Mouse (Mus musculus): ENCODE data around the gene Krt82.
A peak's percentile ranks its signal among the peaks of the same experiment; 100 is the strongest.

Gene Krt82

GRCm38 (mm10) chr15:101550567-101550966 is at the start of gene Krt82:
Krt82 (minus strand) TSS chr15:101550667.
- no peak for DNase-seq (ENCODE audit: low read depth, low spot score)

GRCm38 (mm10) chr15:101599123-101599522 is 48.7 kb upstream of the Krt82 start:
- DNase-seq (ENCODE audit: low read depth, low spot score) = peak; percentile 74

GRCm38 (mm10) chr15:101588216-101588615 is 37.7 kb upstream of the Krt82 start:
- peak; percentile 60 for DNase-seq (ENCODE audit: low read depth, low spot score)

DNA sequence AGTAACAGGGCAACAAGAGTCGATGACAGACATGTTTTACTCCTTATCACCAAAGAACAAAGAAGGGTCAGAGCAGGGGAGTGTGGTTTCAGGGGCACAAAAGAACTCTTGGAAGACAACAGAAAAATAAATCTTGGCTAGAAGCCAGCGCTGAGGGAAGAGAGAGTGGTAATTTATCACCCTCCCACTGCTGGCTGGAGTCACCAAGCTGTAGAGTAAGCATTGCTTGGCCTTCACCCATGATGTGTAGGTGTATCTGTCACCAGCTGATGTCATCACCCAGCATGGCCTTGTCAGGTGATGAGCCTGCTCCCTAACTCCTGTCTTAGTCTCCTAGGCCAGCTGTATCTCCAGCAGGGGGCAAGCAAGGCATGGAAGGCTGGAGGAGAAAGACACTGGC is 34.0 kb upstream of the Krt82 start:
- DNase-seq (ENCODE audit: low read depth, low spot score) = no peak

DNA sequence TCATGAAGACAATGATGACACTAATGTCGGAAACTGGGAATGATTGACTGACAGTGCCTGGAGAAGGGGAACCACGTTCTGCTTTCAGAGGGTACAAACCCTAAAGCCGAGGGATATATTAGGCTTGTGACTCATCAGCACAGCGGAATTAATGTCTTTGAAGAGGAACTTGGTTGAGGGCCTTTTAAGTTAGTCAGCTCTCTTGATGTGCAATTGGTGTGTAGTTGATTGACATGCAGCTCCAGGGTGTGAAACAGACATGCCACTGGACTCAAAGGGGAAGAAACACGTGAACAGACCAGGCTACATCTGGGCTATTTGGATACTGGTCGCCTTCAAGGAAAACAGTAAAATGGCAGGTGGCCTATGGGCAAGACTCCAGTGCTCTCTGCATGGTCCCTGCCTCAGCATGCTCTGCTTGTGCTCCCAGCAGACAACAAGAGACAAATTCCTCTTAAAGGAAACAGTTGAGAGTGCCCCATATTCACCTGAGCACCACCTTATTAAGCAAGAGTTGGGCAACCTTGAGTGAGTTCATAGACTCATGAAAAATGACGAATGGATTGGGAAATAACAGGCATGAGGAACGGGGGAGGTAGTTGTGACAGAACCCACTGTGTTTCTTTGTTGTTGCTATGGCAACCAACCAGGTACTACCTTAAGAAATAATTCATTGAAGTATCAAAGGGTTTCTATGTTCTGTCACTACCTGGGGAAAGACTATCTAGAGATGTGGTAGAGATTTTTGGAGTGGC is 32.9 kb upstream of the Krt82 start:
- peak; percentile 23 for DNase-seq (ENCODE audit: low read depth, low spot score)

- no peak for DNase-seq (ENCODE audit: low read depth, low spot score)
Observed at GRCm38 (mm10) chr15:101581701-101582100, 31.2 kb upstream of the Krt82 start.

DNA sequence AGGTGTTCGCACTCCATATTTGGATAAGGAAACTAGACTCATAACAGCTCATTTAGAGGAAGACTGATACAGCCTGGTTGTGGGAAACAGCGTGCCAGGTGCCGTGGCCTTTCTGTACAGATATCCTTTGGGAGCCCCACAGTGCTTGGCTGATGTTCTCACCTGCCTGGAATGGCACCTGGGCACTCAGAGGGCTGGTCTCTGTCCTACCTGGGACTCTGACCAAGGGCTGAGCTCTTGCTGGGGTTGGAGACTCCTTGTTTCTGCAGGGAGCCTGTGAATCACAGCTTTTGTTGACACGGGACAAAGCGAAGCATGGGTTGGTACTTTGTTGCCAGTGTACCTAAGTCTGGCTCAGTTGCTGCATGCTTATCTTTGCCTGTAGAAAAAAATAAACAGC is 25.0 kb upstream of the Krt82 start:
- DNase-seq (ENCODE audit: low read depth, low spot score) = no peak

DNA sequence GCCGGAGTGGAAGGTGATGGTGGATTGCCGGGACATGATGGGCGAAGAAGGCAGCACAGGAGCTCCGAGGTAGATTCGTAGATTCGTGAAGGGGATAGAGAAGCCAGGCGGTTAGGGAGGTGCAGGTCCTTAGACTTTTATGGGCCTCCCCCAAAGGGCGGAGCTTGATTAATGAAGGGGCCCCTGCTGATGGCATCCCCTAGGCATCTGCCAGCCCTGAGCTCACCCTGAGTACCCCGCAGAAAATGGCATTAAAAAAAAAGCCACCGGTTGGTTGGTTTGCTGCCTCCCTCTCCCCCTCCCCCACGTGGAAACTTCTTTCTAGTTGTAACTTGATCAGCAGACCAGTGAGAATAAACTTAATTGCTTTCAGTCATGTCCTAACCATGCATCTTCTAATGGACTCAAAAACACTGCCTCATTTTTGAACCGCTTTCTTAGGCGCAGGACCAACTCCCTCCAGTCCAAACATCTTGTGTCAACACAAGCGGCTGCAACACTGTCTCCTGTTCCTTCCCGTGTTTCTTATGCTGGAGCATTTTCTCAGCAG is 23.4 kb upstream of the Krt82 start, which contains the start of gene Krt75:
Krt75 (minus strand) TSS at position 109 of the 550 bp plus-strand sequence.
- DNase-seq (ENCODE audit: low read depth, low spot score) = no peak

DNA sequence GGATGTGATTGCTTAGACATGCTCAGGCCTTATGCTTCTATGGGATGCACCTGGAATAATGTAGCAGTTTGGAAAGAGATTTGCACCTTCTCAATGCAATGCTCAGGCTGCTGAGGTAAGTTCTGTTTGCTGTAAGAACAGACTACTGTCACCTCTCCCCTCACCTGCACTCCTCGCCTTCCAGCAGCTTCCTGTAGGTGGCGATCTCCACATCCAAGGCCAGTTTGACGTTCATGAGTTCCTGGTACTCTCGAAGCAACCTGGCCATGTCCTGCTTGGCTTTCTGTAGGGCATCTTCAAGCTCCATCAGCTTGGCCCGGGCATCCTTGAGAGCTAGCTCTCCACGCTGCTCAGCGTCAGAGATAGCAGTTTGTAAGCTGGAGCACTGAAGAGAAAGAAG is 17.3 kb upstream of the Krt82 start:
- DNase-seq (ENCODE audit: low read depth, low spot score) = peak; percentile 56

- no peak for DNase-seq (ENCODE audit: low read depth, low spot score)
Observed at GRCm38 (mm10) chr15:101562850-101563249, 12.4 kb upstream of the Krt82 start, which contains the start of gene Krt90. Krt90 (minus strand) TSS chr15:101562950.

GRCm38 (mm10) chr15:101558034-101558646 is 7.7 kb upstream of the Krt82 start:
- no peak for DNase-seq (ENCODE audit: low read depth, low spot score)

GRCm38 (mm10) chr15:101553169-101553568 is 2.7 kb upstream of the Krt82 start:
- DNase-seq (ENCODE audit: low read depth, low spot score) = peak; percentile 55

- no peak for DNase-seq (ENCODE audit: low read depth, low spot score)
Observed at GRCm38 (mm10) chr15:101552188-101552587, 1.7 kb upstream of the Krt82 start.

DNA sequence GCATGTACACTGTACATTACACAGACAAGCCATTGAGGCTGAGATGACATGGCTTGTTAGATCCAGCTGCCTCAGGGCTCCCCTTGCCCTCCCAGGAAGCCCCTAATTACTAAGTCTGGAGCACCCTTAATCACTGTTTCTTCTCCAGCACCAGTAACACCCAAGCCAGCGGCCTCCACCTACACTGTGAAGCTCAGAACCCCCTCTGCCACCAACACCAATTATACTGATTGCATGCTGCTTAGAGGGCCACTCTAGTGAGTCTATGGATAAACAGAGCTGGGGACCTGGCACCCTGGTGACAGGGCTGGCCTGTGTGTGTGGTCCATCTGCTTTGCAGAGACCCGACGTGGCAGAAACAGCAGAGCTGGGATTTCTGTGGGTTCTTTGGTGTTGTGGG is 6.0 kb downstream of the Krt82 start:
- DNase-seq (ENCODE audit: low read depth, low spot score) = no peak

DNA sequence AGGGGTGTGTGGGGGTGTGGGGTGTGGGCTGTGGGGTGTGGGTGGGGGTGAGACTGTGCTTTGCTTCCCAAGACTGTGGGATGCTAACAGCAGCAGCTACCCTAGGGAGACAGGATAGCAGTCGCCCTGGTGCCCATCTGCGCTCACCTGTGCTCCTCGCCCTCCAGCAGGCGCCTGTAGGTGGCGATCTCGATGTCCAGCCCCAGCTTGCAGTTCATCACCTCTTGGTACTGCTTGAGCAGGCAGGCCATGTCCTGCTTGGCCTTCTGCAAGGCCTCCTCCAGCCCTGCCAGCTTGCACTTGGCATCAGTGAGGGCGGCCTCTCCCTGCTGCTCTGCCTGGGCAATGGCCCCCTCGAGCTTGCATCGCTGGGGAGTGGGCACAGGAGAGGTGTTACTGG is 7.9 kb downstream of the Krt82 start:
- peak; percentile 33 for DNase-seq (ENCODE audit: low read depth, low spot score)

GRCm38 (mm10) chr15:101538580-101538900 is 11.9 kb downstream of the Krt82 start:
- DNase-seq (ENCODE audit: low read depth, low spot score) = no peak

GRCm38 (mm10) chr15:101537864-101538579 is 12.4 kb downstream of the Krt82 start:
- peak; percentile 25 for DNase-seq (ENCODE audit: low read depth, low spot score)

DNA sequence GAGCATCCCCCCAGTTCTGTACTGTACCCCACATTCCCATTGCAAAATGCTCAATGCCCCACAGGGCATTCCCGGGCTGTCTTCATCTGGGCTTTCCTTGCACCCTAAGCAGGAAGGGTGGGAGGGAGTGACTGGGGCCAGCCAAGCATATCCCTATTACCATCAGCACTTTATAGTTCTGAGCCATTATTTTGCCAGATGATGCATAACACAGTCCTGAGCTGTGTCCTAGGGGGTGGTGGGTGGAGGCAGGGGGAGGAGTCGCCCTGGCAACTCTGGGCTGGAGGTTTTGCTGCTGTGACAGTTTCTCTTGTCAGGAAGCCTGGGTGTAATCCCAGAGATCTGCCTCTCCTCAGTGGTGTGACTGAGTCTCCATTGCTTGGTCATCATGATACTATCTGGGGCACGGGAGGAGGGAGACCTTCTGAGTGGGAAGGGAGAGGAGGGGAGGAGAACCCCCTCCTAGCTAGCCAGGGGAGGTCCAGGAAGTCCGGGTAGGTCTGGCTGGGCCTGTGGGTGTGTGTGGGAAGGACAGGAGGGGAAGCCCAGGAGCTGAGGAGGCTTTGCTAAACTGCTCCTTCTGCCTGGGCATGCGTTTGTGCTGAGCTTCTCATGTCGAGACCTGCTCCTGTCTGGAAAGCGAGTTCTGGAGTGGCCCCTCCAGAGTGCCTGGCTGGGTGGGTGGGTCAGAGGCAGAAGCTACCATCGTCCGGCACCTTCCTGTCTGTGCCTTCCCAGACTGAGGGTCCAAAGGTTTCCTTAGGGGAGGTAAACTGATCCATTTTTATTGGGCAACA is 14.2 kb downstream of the Krt82 start:
- no peak for DNase-seq (ENCODE audit: low read depth, low spot score)

DNA sequence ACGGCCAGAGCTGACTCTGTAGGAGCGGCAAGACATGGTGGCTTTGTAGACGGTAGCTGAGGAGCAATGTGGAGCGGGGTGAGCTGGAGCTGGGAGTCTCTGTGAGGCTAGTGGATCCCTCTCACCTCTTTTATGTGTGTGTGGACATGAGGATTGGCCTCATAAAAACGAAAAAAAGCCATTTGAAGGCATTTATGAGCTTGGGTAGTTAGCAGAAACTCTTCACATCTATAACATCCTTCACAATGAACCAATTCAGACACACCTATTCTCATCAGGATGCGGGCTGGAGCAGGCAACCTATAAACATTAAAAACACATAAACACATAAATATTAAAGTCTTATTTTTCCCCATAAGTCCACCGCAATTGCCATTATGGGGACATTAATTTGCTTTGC is 17.7 kb downstream of the Krt82 start, which contains the start of gene Krt84:
Krt84 (minus strand) TSS at position 101 of the 400 bp plus-strand sequence.
- no peak for DNase-seq (ENCODE audit: low read depth, low spot score)

DNA sequence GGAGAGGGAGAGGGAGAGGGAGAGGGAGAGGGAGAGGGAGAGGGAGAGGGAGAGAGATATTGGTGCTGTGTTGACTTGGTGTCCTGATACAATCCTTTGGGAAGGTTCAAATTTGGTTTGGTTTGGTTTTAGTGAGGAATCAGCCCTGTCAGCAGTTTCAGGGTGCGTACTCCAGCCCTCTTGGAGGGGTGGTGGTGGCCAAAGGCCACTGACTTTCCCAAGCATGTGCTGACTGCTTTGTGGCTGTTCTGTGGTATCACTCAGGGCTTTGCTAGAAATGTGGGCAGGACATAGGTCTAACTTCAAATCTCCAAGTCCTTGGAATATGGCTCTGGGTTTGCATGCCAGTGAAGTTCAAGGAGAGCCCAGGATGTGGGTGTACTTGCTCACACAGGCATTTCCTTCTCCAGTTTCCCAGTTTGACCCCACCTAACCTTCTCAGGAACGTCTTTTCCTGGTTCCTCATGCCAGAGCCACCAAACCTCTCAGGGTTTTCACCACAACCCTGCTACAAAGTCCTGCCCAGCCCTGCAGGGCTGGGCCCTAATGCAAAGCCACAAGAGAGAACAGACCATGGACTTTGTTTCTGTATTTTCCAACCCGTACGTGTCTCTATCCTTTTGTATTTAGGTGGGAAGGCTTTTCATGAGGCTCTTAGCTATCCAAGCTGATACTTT is 27.8 kb downstream of the Krt82 start:
- no peak for DNase-seq (ENCODE audit: low read depth, low spot score)

GRCm38 (mm10) chr15:101519792-101520191 is 30.7 kb downstream of the Krt82 start:
- DNase-seq (ENCODE audit: low read depth, low spot score) = peak; percentile 56
